27 mouse cellular contexts compared by ENCODE assay signal in genomic region chr5:3973764-3974163, GRCm38 (mm10).
"Had no signal": no experiment of that assay in that cellular context is flagged by ENCODE, and none has a peak within 500 bp of the region (broad histone marks: within the 10 kb centered on the region; RNA-seq: fewer than 3 reads in every experiment).

No protein-coding gene starts in this region.

- H3K4me3 ChIP-seq: embryonic facial prominence, embryonic 10.5 days; embryonic facial prominence, embryonic 12.5 days; embryonic facial prominence, embryonic 13.5 days; embryonic facial prominence, embryonic 15.5 days; erythroblast, embryonic 14.5 days; forebrain, embryonic 10.5 days; forebrain, embryonic 12.5 days; forebrain, embryonic 13.5 days; forebrain, embryonic 15.5 days; gastrocnemius, adult 2 months; heart, adult 2 months had no signal

- DNase-seq: cerebellum, adult 9-10 months; cerebellum, adult 9-11 months; cerebellum, postnatal 10 days; cerebellum, postnatal 14 days; cerebellum, postnatal 25 days; cerebellum, postnatal 36 days; embryo, embryonic 11 days; forebrain, postnatal 0 days; gastrocnemius, adult 2 months; gastrocnemius, postnatal 10 days; gastrocnemius, postnatal 14 days; gastrocnemius, postnatal 25 days; gastrocnemius, postnatal 36 days; heart, adult 11 months; heart, adult 18-20 months; heart, adult 2 months had no signal

- H3K27me3 ChIP-seq: embryonic facial prominence, embryonic 12.5 days; embryonic facial prominence, embryonic 13.5 days; embryonic facial prominence, embryonic 15.5 days; forebrain, embryonic 12.5 days; forebrain, embryonic 13.5 days; forebrain, embryonic 15.5 days had no signal

- H3K4me1 ChIP-seq: embryonic facial prominence, embryonic 10.5 days; embryonic facial prominence, embryonic 12.5 days; embryonic facial prominence, embryonic 13.5 days; embryonic facial prominence, embryonic 15.5 days; forebrain, embryonic 10.5 days; forebrain, embryonic 12.5 days; forebrain, embryonic 13.5 days; forebrain, embryonic 15.5 days had no signal

- H3K9me3 ChIP-seq: embryonic facial prominence, embryonic 10.5 days; embryonic facial prominence, embryonic 12.5 days; embryonic facial prominence, embryonic 13.5 days; embryonic facial prominence, embryonic 15.5 days; forebrain, embryonic 10.5 days; forebrain, embryonic 12.5 days; forebrain, embryonic 13.5 days; forebrain, embryonic 15.5 days had no signal

- H3K4me2 ChIP-seq: embryonic facial prominence, embryonic 12.5 days; embryonic facial prominence, embryonic 13.5 days; embryonic facial prominence, embryonic 15.5 days; forebrain, embryonic 12.5 days; forebrain, embryonic 13.5 days; forebrain, embryonic 15.5 days had no signal

- H3K9ac ChIP-seq: embryonic facial prominence, embryonic 12.5 days; embryonic facial prominence, embryonic 13.5 days; embryonic facial prominence, embryonic 15.5 days; forebrain, embryonic 12.5 days; forebrain, embryonic 13.5 days; forebrain, embryonic 15.5 days; forebrain, postnatal 0 days had no signal

- H3K27ac ChIP-seq: embryonic facial prominence, embryonic 10.5 days; embryonic facial prominence, embryonic 12.5 days; embryonic facial prominence, embryonic 13.5 days; embryonic facial prominence, embryonic 15.5 days; forebrain, embryonic 10.5 days; forebrain, embryonic 12.5 days; forebrain, embryonic 13.5 days; forebrain, embryonic 15.5 days; gastrocnemius, adult 2 months; heart, adult 2 months had no signal

- ATAC-seq: forebrain, embryonic 13.5 days; forebrain, embryonic 14.5 days; forebrain, embryonic 15.5 days; forebrain, embryonic 16.5 days; forebrain, postnatal 0 days had no signal
